Mouse (Mus musculus) kidney, adult 2 months (tissue): Measurements from ENCODE around the gene Nudt13. TPM values are rescaled to one million over a fixed set of nuclear protein-coding genes. Genes with fewer than 3 reads are reported as not detected.
"Not testable (repeated sequence)": the region's sequence is repeated elsewhere in the genome, so short reads cannot be mapped to it uniquely, and the experiment has no call there.

Experiments used
- DNase-seq: peaks from one replicate; pipeline ENCODE4 v3.0.0; 2021
- H3K27ac ChIP-seq: fragments of 200-500 bp; 2 replicates; pipeline ENCODE4 v1.5.1; 2012; ENCODE audit warnings: low read depth, low read length, control low read depth, inconsistent platforms; ENCODE audit not compliant: insufficient read depth
- H3K27me3 ChIP-seq: fragments of 200-500 bp; replicated peaks from 2 replicates; pipeline ENCODE4 v1.6.1; 2012; ENCODE audit warnings: mild to moderate bottlenecking, moderate library complexity, low read length, inconsistent platforms; ENCODE audit not compliant: control insufficient read depth, insufficient read depth
- H3K36me3 ChIP-seq: fragments of 200-500 bp; 2 replicates; pipeline ENCODE4 v1.6.1; 2012; ENCODE audit warnings: mild to moderate bottlenecking, moderate library complexity, low read length, inconsistent platforms; ENCODE audit not compliant: control insufficient read depth, insufficient read depth
- H3K4me1 ChIP-seq: fragments of 200-500 bp; 2 replicates; pipeline ENCODE4 v1.6.1; 2011; ENCODE audit warnings: low read length; ENCODE audit not compliant: control insufficient read depth, insufficient read depth
- H3K4me3 ChIP-seq: fragments of 200-500 bp; 2 replicates; pipeline ENCODE4 v1.5.1; 2011; ENCODE audit warnings: mild to moderate bottlenecking, low read depth, low read length, control low read depth; ENCODE audit not compliant: insufficient read depth
- CTCF ChIP-seq: fragments of 200-500 bp; conservative IDR thresholded peaks from 2 replicates; pipeline ENCODE4 v1.5.1; 2011; ENCODE audit warnings: low read depth, mild to moderate bottlenecking, control low read depth, low read length, moderate library complexity, mixed read lengths; ENCODE audit not compliant: insufficient read depth, insufficient read length
- POLR2A ChIP-seq: fragments of 200-500 bp; IDR thresholded peaks from one replicate; pipeline ENCODE4 v1.6.1; 2011; ENCODE audit warnings: low read depth, low read length, control low read depth
- WGBS: fragments of 180-500 bp; shearing (Covaris S2); methylation state at CpG from one replicate; pipeline ENCODE4 v1.1.7; 2018; 5-methylcytosine and 5-hydroxymethylcytosine counted together
- polyA plus RNA-seq: library from polyadenylated mRNA; depleted of rRNA; stranded (reverse); fragments of >200 nt; gene quantifications from 2 replicates; pipeline ENCODE4 v1.2.3, GENCODE M21; 2012

Gene Nudt13
- polyA plus RNA-seq, 1 experiment = 22.4 TPM

- TF ChIP-seq POLR2A (no peak), CTCF (no peak)
- no peaks in the 10 kb centered on the region for H3K27me3 ChIP-seq
- H3K4me3 ChIP-seq = no peak overlapping the region
- no peak overlapping the region for H3K27ac ChIP-seq
- 61% methylated on average over 3 of the region's 3 CpGs for WGBS
- no peaks in the 10 kb centered on the region for H3K36me3 ChIP-seq
- no peak for DNase-seq
- peaks cover 4% of the 10 kb centered on the region; the same call in 1 of the 2 replicates for H3K4me1 ChIP-seq
Measured at GRCm38 (mm10) chr14:20298131-20298530, 3.6 kb downstream of the Nudt13 start.

GRCm38 (mm10) chr14:20305085-20305484 lies 10.6 kb downstream of the Nudt13 start:
- WGBS = 84% methylated on average over 2 of the region's 2 CpGs
- peak; percentile 12 for DNase-seq
- not testable (repeated sequence) for H3K4me3 ChIP-seq, H3K27me3 ChIP-seq, H3K4me1 ChIP-seq, H3K27ac ChIP-seq, H3K36me3 ChIP-seq

GRCm38 (mm10) chr14:20315137-20315536 lies 20.6 kb downstream of the Nudt13 start:
- TF ChIP-seq POLR2A (no peak), CTCF (no peak)
- peaks cover 5% of the 10 kb centered on the region for H3K36me3 ChIP-seq
- WGBS = 47% methylated on average over 1 of the region's 1 CpGs

GRCm38 (mm10) chr14:20319420-20319819 lies 24.9 kb downstream of the Nudt13 start:
- 90% methylated on average over 3 of the region's 3 CpGs for WGBS
- peak; percentile 40 for DNase-seq
- H3K4me3 ChIP-seq = no peak overlapping the region
- no peaks in the 10 kb centered on the region for H3K4me1 ChIP-seq
- H3K27me3 ChIP-seq = no peaks in the 10 kb centered on the region
- H3K36me3 ChIP-seq = peaks cover 2% of the 10 kb centered on the region; the same call in 1 of the 2 replicates
- TF ChIP-seq CTCF (peak; percentile 47), POLR2A (no peak)
- H3K27ac ChIP-seq = no peak overlapping the region

More at GRCm38 (mm10) chr14:20315137-20315536, 20.6 kb downstream of the Nudt13 start:
- DNase-seq = no peak
- H3K4me3 ChIP-seq = no peak overlapping the region
- H3K27ac ChIP-seq = no peak overlapping the region
- no peaks in the 10 kb centered on the region for H3K4me1 ChIP-seq
- H3K27me3 ChIP-seq = no peaks in the 10 kb centered on the region

GRCm38 (mm10) chr14:20324196-20324595 lies 29.7 kb downstream of the Nudt13 start:
- H3K27me3 ChIP-seq = no peaks in the 10 kb centered on the region
- peaks cover 1% of the 10 kb centered on the region; the same call in 1 of the 2 replicates for H3K36me3 ChIP-seq
- 97% methylated on average over 9 of the region's 9 CpGs for WGBS
- no peak overlapping the region for H3K27ac ChIP-seq
- no peaks in the 10 kb centered on the region for H3K4me1 ChIP-seq
- no peak overlapping the region for H3K4me3 ChIP-seq
- TF ChIP-seq CTCF (no peak), POLR2A (no peak)
- no peak for DNase-seq

GRCm38 (mm10) chr14:20328474-20328873 lies 34.0 kb downstream of the Nudt13 start:
- H3K27me3 ChIP-seq = no peaks in the 10 kb centered on the region
- peaks cover 1% of the 10 kb centered on the region; the same call in 1 of the 2 replicates for H3K36me3 ChIP-seq
- H3K4me1 ChIP-seq = no peaks in the 10 kb centered on the region
- 67% methylated on average over 9 of the region's 9 CpGs for WGBS
- peak; percentile 58 for TF ChIP-seq CTCF
- no peak for TF ChIP-seq POLR2A
- peak; percentile 37 for DNase-seq
- H3K4me3 ChIP-seq = no peak overlapping the region
- no peak overlapping the region for H3K27ac ChIP-seq

- no peaks in the 10 kb centered on the region for H3K4me1 ChIP-seq
- TF ChIP-seq CTCF (no peak), POLR2A (no peak)
- no peak overlapping the region for H3K4me3 ChIP-seq
- WGBS = 94% methylated on average over 4 of the region's 4 CpGs
- H3K27ac ChIP-seq = no peak overlapping the region
- H3K27me3 ChIP-seq = no peaks in the 10 kb centered on the region
- DNase-seq = no peak
- peaks cover 1% of the 10 kb centered on the region; the same call in 1 of the 2 replicates for H3K36me3 ChIP-seq
Measured at GRCm38 (mm10) chr14:20331316-20331715, 36.8 kb downstream of the Nudt13 start.
